ENCODE assay signal across 8 mouse cellular contexts in genomic region chr8:46153042-46153441, GRCm38 (mm10). TPM values are rescaled to one million over a fixed set of nuclear protein-coding genes. Genes with fewer than 3 reads are reported as not detected.
A peak's percentile ranks its signal among the peaks of the same experiment; 100 is the strongest.
DNase-seq lines count a peak whose midpoint lies in the region; ATAC-seq and TF ChIP-seq lines count a peak whose summit lies in the region.

No protein-coding gene starts in this region.

- peaks cover 6% of the 10 kb centered on the region for H3K4me1 ChIP-seq in cerebellum, adult 2 months (ENCODE audit: control insufficient read depth, insufficient read depth, low read length)
- peaks cover 14% of the 10 kb centered on the region for H3K4me1 ChIP-seq in lung, embryonic 15.5 days
- H3K4me1 ChIP-seq in intestine, postnatal 0 days (replicated peaks; ENCODE audit: control insufficient read depth, insufficient read depth, low read length): no peaks in the 10 kb centered on the region
- H3K4me1 ChIP-seq in neural tube, embryonic 13.5 days (replicated peaks): peaks cover 34% of the 10 kb centered on the region

- H3K9me3 ChIP-seq in lung, embryonic 15.5 days: no peaks in the 10 kb centered on the region
- no peaks in the 10 kb centered on the region for H3K9me3 ChIP-seq in intestine, postnatal 0 days (ENCODE audit: control insufficient read depth)
- 0 out of 2 replicates have a peak, but pooled peaks cover 1% of the 10 kb centered on the region for H3K9me3 ChIP-seq in neural tube, embryonic 13.5 days

- WGBS in cerebellum, adult 2 months: 0% methylated on average over 2 of the region's 2 CpGs
- WGBS in lung, embryonic 15.5 days: 24% methylated on average over 2 of the region's 2 CpGs
- WGBS in intestine, postnatal 0 days: 22% methylated on average over 2 of the region's 2 CpGs
- 46% methylated on average over 2 of the region's 2 CpGs for WGBS in neural tube, embryonic 13.5 days

- H3K4me3 ChIP-seq in cerebellum, adult 2 months (replicated peaks; ENCODE audit: insufficient read depth, low read depth, low read length): peak overlapping the region; percentile 64
- peak overlapping the region; percentile 89 for H3K4me3 ChIP-seq in lung, embryonic 15.5 days
- peak overlapping the region; percentile 83; the same call in 1 of the 2 replicates for H3K4me3 ChIP-seq in intestine, postnatal 0 days (ENCODE audit: low read depth, low read length)
- H3K4me3 ChIP-seq in neural tube, embryonic 13.5 days: peak overlapping the region; percentile 74

- TF ChIP-seq CTCF in cerebellum, adult 2 months (IDR thresholded peaks at IDR 0.05; ENCODE audit: borderline replicate concordance, insufficient read depth, low read depth, low read length): no peak
- TF ChIP-seq CTCF in intestine, postnatal 0 days (IDR thresholded peaks at IDR 0.05; ENCODE audit: low read depth): no peak

- no peak for TF ChIP-seq POLR2A in cerebellum, adult 2 months (IDR thresholded peaks at IDR 0.05; ENCODE audit: borderline replicate concordance, insufficient read depth, low read length)

- peak overlapping the region; percentile 94; the same call in 1 of the 2 replicates for H3K27ac ChIP-seq in cerebellum, adult 2 months (ENCODE audit: insufficient read depth, low read length)
- H3K27ac ChIP-seq in lung, embryonic 15.5 days: no peak overlapping the region
- H3K27ac ChIP-seq in intestine, postnatal 0 days (ENCODE audit: low read depth, low read length): no peak overlapping the region
- no peak overlapping the region for H3K27ac ChIP-seq in neural tube, embryonic 13.5 days (replicated peaks)

- no peaks in the 10 kb centered on the region for H3K36me3 ChIP-seq in lung, embryonic 15.5 days
- no peaks in the 10 kb centered on the region for H3K36me3 ChIP-seq in intestine, postnatal 0 days (ENCODE audit: control insufficient read depth, insufficient read depth)
- no peaks in the 10 kb centered on the region for H3K36me3 ChIP-seq in neural tube, embryonic 13.5 days

- H3K9ac ChIP-seq in lung, embryonic 15.5 days: 0 out of 2 replicates have a peak overlapping the region, but pooled peaks have one; percentile 16
- no peak overlapping the region for H3K9ac ChIP-seq in intestine, postnatal 0 days (ENCODE audit: low read depth, low read length)
- no peak overlapping the region for H3K9ac ChIP-seq in neural tube, embryonic 13.5 days

- H3K27me3 ChIP-seq in cerebellum, adult 2 months (ENCODE audit: control insufficient read depth, insufficient read depth, low read length): no peaks in the 10 kb centered on the region
- H3K27me3 ChIP-seq in lung, embryonic 15.5 days: peaks cover 6% of the 10 kb centered on the region
- H3K27me3 ChIP-seq in intestine, postnatal 0 days (replicated peaks; ENCODE audit: control insufficient read depth, insufficient read depth, low read length): no peaks in the 10 kb centered on the region
- H3K27me3 ChIP-seq in neural tube, embryonic 13.5 days: peaks cover 23% of the 10 kb centered on the region

- no peak for DNase-seq in cerebellum, adult 2 months
- DNase-seq in cerebellum, postnatal 14 days: no peak
- no peak for DNase-seq in lung, postnatal 14 days
- no peak for DNase-seq in urinary bladder, postnatal 4 days (ENCODE audit: low spot score in 2 of 2)

- peak overlapping the region; percentile 95 for H3K4me2 ChIP-seq in lung, embryonic 15.5 days
- H3K4me2 ChIP-seq in intestine, postnatal 0 days (replicated peaks; ENCODE audit: low read depth): peak overlapping the region; percentile 93
- H3K4me2 ChIP-seq in neural tube, embryonic 13.5 days: peak overlapping the region; percentile 88

- ATAC-seq in lung, embryonic 15.5 days (ENCODE audit: borderline replicate concordance, extremely low read depth, low FRiP score, low TSS enrichment): no peak
- no peak for ATAC-seq in intestine, postnatal 0 days
- no peak for ATAC-seq in neural tube, embryonic 13.5 days (ENCODE audit: low read depth)
- ATAC-seq in granulocyte monocyte progenitor cell, adult 5-6 weeks (replicated peaks; ENCODE audit: poor library complexity, severe bottlenecking): no peak

RNA-seq across cellular contexts. Expression of gene Snx25, which starts 1.1 kb away (rescaled TPM):
- 35.4 and 36.1 TPM in 2 replicates for polyA plus RNA-seq in cerebellum, adult 2 months (2012; rRNA removed)
- 8.1 and 9.7 TPM in 2 replicates for polyA plus RNA-seq in lung, embryonic 15.5 days (2015; fragmentation: Nextera tagmentation; extraction: Ambion mirVana)
- 12.1 and 13.2 TPM in 2 replicates for polyA plus RNA-seq in intestine, postnatal 0 days (2015; fragmentation: Nextera tagmentation; extraction: Ambion mirVana)
- 6.8 and 9.2 TPM in 2 replicates for polyA plus RNA-seq in neural tube, embryonic 13.5 days (2015; fragmentation: Nextera tagmentation; extraction: Ambion mirVana)
- total RNA-seq in granulocyte monocyte progenitor cell, adult 5-6 weeks (2014; fragmentation: Nextera tagmentation): 6.6 and 18.2 TPM in 2 replicates
- total RNA-seq in granulocyte monocyte progenitor cell, adult 5-6 weeks (2017): 12.0 and 14.0 TPM in 2 replicates

RNA-seq across cellular contexts. Expression of gene Cfap97, which starts 1.5 kb away (rescaled TPM):
- polyA plus RNA-seq in cerebellum, adult 2 months (2012; rRNA removed): 17.4 and 17.5 TPM in 2 replicates
- polyA plus RNA-seq in lung, embryonic 15.5 days (2015; fragmentation: Nextera tagmentation; extraction: Ambion mirVana): 25.9 and 26.5 TPM in 2 replicates
- 15.2 and 17.1 TPM in 2 replicates for polyA plus RNA-seq in intestine, postnatal 0 days (2015; fragmentation: Nextera tagmentation; extraction: Ambion mirVana)
- polyA plus RNA-seq in neural tube, embryonic 13.5 days (2015; fragmentation: Nextera tagmentation; extraction: Ambion mirVana): 24.2 and 24.9 TPM in 2 replicates
- total RNA-seq in granulocyte monocyte progenitor cell, adult 5-6 weeks (2014; fragmentation: Nextera tagmentation): 22.7 and 29.9 TPM in 2 replicates
- total RNA-seq in granulocyte monocyte progenitor cell, adult 5-6 weeks (2017): 24.9 and 29.0 TPM in 2 replicates

RNA-seq across cellular contexts. Expression of gene Slc25a4, which starts 58.0 kb away (rescaled TPM):
- 876 and 917 TPM in 2 replicates for polyA plus RNA-seq in cerebellum, adult 2 months (2012; rRNA removed)
- 450 and 462 TPM in 2 replicates for polyA plus RNA-seq in lung, embryonic 15.5 days (2015; fragmentation: Nextera tagmentation; extraction: Ambion mirVana)
- 230 TPM in 2 replicates for polyA plus RNA-seq in intestine, postnatal 0 days (2015; fragmentation: Nextera tagmentation; extraction: Ambion mirVana)
- polyA plus RNA-seq in neural tube, embryonic 13.5 days (2015; fragmentation: Nextera tagmentation; extraction: Ambion mirVana): 856 and 869 TPM in 2 replicates
- total RNA-seq in granulocyte monocyte progenitor cell, adult 5-6 weeks (2014; fragmentation: Nextera tagmentation): 71.7 and 105 TPM in 2 replicates
- 169 and 178 TPM in 2 replicates for total RNA-seq in granulocyte monocyte progenitor cell, adult 5-6 weeks (2017)
